Mouse (Mus musculus) 3134 (cell line): ENCODE data around the gene Fam178b.

ENCODE experiments used
- DNase-seq: peaks from one replicate; pipeline ENCODE4 v3.0.0-alpha.2; 2011; ENCODE audit warnings: low spot score; ENCODE audit not compliant: insufficient read length; ENCODE audit errors: extremely low read depth

The Fam178b gene

DNA sequence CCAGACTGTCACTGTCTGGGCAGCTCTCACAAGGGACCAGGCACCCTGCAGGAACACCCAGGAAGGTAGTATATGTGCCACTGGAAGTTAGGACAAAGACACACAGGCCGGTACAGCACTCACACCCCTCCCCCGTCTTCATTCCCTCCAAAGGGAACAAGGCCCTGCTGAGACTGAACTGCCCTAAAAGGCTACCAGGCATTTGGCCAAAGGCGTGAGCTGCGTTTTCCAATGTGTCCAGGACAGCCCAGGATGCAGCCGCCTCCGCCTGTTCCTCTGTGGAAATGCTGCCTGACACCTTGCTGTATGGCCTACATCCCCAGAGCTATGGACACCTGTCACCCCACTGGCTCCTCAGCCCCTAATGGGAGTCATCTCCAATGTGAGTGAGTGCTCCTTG, 93.5 kb downstream of the Fam178b start:
- DNase-seq, result no peak

DNA sequence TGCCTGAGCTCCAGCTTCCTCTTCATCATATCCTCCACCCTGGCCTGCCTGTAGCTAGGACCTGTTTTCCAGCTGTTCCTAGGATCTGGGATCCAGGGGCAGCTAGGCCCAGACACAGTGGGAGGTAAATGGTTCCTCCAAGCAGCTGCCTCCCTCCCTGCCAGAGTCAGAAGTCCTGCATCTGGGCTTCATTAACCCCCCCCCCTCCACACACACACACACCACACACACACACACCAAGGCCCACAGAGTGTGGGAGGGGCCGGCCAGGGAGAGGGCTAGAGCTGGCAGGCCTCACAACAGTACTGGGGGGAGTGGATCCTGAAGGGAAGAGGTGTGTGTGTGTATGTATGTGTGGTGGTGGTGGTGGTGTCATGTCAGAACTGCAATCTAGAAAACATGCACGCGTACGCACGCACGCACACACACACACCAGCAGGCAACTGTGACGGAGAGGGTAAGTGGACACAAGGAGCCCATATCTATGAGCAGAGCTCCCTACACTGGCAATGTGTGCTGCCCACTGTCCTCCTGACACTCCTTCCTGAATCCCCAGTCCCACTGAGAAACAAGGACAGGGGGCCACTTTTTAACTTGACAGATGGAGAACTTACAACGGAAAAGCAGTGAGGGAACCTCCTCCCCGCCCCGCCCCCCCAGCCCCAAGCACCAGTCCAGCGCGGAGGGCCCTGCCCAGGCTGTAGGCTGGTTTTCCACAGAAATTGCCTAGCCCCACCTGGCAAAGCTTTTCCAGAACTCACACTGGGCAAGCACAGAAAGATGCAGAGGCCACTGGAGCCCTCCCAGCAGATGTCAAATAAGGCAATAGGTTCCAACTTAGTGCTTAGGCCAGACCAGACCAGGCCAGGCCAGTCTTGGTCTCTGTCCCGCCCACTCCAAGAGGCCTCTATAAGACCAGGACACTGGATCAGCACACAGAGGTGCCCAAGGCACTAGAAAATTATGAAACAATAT, 94.2 kb downstream of the Fam178b start:
- no peak for DNase-seq

DNA sequence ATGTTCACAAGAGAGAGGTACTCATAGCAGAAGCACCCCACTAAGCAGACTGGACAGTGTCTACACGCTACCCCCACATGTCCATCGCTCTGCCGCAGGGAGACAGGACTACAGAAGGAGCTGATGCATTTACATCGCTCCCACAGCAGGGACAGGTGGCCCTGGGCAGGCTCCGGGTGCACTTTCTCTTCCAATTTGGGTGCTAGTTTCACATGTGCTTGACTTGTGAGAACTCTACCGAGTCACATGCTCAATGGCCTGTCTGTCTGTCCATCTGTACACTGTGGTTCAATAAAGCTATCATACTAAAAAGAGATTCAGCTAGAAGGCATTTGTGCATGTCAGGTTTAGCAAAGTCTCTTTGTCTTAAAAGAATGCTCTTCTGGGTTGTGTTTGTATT, 95.1 kb downstream of the Fam178b start:
- no peak for DNase-seq

DNA sequence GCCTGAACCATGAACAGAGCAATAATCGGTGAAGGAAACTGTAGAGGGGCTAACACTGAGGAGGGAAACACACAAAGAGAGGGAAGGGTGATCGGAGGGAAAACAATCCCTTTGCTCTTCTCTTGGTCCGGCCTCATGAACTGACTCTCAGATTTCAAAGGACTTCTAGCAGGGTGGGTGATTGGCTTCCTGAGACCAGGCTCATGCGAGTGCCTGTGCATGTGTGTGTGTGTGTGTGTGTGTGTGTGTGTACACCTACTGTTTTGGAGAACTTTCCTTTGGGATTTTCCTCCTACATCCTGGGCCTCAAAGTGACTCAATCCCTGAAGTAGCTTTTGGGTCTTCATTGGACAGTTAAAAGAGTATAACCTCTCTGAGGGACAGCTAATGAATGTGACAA, 96.7 kb downstream of the Fam178b start:
- no peak for DNase-seq

DNA sequence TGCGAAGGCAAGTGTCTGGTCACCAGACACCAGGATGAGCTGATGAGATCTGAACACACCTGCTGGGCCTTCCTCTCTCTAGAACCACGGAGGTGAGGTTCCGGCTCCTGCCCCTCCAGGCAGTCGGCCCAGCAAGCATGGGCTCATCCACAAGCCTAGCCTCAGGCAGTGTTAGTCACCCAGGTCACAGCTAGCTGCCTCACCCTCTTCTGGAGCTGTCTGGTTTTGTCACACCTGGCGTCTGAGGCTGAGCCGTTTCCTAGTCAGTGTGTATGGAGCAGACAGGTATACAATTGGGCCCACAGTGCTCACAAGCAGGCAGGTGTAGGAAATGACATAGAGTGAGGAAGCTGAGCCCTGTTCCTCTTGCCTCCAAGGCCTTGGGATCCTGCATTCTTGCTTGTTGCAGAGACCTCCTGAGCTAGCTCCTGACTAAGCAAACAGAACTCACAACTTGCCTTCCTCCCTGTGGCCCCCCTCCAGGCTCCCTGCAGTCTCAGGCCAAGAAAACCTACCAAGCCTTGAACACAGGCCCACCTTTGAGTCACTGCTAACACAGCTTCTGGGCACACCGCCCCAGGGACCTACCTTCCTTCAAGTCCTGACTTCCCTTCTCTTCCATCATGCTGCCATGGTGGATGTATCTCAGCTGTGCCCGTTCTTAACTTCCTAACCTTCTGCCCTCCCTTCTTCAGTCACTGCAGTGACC, 99.4 kb downstream of the Fam178b start:
- DNase-seq, result no peak

DNA sequence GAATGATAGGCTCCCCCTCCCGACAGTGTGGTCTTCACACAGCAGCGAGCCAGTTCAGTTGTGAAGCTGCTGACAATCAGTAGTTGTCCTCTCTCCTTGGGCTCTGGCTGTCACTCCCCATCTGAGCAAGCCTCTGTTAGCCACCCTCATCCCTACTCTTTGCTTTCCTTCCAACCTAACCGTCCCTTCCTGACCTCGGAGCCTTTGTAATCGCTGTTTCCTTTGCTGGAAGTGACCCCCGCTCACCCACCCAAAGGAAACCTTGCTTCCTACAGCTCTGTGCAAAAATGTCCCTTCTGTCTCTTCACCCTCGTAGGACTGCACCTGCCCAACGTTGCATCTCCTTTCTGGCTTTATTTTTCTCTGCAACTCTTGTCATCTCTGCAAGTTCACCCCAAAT, 100.8 kb downstream of the Fam178b start:
- DNase-seq, result no peak

DNA sequence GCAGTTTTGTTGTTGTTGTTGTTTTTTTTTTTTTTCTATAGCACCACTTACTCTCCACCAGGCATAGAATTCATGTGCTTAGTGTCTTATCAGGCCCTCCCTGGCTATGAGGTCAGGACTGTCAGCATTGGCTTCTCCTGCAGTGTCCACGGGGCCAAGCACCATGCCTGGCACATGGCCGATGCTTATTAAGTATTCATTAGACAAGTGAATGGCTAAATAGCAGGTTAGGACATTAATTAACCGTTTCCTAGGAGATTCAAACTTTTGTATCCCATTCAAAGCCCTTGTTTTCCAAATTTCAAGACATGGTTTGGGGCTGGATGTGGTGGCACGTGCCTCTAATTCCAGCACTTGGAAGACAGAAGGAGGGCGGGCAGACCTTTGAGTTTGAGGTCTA, 101.7 kb downstream of the Fam178b start:
- no peak for DNase-seq

DNA sequence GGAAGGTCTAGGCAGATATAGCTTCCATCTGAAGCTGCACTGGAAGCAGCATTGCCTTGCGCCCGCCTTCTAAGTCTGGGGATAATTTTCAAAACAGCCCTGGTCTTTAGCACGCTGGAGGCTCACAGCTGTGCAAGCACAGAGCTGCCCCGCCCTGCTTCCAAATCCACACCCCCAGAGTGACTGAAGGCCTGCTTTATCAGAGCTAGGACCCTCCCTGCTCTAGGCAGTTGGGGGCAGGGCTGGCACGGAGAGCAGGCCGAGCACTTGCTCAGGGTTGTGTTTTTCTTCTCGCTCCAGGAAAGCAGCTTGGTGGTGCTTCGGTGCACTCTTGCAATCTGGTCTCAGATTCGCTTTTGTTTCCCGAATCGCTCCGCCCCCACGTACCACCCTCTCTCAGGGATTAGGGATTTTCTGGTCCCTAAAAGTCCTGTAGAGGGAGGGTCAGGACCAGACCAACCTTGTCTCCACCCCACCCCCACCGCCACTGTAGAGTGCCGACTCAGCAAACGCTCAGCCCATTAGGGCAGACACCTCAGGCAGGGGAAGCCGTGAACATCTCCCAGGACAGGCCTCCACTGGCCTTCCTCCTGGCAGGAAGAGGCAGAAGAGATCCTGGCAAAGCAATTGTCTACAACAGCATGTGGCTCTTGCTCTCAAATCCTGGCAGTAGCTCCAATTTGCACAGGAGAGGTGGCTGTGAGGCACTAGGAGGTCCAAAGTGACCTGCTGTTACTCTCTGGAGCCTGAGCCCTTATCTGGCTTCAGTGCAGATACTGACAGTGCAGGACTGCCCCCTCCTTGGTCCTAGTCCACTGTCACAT, 102.4 kb downstream of the Fam178b start:
- no peak for DNase-seq

DNA sequence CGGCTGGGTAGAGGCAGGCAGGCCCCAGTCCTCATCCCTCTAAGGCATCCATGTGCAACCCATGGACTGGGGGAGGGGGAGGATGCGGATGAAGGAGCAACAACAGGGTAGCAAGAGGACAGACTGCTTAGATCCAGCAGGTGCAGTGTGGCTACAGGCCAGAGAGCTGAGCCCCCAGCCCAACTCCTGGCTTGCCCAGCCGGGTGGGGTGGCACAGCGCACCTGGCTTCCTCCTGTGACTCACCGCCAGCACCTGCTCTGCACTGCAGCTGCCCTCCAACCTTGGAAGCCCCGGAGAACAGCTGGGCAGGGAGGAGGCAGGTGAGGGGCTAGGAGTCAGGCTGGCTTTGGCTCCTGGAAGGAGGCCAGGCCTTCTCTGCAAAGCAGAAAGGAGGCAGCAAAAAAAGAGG, 103.0 kb downstream of the Fam178b start:
- DNase-seq, result no peak

DNA sequence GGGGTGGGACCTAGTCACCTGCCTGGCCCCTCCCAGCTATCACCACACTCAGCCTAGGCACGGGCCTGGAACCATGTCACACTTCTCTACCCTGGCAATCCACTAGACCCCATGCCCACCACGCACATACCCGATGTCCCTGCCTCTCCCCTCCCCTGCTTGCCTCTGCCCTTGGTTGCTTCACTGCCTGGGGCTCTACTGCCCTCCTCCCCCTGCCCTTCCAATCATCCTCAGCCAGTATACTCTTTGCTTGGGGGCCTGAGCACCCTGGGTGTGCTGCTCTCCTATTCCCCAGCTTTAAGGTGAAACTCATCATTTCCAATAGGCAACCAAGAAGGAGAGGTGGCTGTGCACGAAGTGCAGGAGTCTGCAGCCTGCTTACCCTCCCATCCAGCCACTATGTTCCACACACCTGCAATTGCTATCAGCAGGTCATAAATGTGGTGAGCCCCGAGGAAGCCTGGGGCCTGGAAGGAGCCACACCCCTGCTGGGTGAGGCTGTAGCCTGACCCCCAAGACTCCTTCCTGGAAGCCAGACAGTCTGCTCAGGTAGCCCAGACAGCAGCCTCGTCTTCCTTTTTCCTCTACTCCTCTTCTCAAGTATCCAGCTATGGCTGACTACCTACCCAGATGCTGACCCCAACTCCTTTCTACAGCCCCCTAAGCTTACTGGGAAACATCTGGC, 105.8 kb downstream of the Fam178b start:
- DNase-seq, result no peak

DNA sequence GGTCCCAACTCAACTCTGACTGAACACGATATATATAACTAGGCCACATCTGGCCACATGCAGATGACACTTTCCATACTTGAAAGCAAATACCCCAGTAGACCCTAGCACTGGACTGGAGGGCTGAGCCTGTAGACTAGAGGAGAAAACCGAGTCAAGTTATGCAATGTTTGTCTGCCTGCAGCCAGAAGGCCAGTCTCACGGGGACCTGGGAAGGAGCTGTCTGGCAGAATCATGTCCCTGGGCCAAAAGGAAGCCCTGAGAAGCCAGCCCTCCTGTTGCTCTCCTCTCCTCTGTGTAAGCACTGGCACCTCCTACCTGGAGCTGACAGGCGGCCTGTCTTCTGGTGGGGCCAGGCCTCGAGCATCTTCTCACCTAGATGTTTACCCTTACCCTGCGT, 107.6 kb downstream of the Fam178b start:
- DNase-seq, result no peak

DNA sequence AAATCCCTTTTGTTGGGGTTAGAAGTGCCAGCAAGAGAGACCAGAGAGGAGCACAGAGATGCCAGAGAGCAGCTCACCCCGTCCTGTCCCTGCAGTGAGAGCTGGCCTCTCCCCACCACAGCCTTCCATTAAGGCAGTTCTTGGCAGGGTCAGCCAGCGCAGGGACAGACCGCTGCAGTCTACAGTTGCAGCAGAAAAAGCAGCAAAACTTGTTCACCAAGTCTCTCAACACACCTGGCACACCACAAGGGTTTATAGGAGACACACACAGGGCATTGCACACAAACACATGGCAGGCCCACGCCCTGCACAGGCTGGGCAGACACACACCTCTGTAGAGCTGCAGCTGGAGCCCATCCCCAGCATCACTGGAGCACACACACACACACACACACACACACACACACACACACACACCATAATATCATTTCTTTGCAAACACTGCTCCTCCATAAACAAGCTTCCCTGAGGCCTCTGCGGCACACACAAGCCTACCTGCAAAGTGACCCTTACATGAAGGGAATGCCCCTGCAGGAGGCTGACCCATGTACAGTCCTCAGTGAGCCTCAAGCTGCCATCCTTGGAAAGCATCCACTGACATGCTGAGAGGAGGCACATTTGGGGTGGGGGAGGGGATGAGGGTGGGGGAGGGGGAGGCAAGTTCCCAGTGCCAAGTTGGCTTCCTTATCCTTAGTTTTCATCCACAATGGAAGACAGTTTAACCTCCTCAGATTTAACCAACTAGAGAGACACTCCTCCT, 108.6 kb downstream of the Fam178b start:
- DNase-seq, result no peak

DNA sequence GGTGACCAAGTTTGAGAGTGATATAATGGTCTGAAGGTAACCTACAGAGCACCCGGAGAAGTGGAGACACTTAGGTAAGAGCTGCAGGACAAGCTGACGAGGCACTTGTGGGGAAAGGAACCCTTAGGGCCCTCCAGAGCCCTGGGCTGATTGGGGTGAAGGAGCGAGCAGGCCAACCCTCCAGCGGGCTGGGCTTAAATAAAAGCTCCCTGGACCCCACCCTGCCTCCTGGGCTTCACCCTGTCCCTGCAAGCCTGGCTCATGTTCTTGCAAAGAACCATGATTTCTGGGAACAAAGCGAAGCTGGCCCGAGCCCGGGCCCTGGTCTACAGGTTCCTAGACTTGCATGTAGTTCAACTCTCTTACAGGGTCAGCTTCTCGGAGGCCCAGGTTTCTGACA, 109.5 kb downstream of the Fam178b start:
- DNase-seq, result no peak

DNA sequence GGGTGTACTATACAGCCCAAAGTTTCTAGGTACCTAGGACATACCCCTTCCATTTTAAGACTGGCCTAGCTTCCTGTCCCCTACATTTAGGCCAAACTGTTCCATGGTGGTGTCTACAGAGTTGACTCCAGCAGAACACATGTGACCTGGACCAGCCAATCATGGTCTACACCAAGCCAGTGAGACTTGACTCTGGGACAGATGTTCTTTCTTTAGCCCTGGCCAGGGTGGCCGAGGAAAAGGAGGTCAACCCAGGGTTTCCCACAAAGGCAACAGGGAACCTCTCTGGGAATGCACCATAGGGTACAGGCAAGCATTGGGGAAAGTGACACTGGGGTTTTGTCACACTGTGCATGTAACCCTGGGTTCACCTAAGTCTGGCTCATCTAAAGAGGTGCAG, 110.3 kb downstream of the Fam178b start:
- no peak for DNase-seq

DNA sequence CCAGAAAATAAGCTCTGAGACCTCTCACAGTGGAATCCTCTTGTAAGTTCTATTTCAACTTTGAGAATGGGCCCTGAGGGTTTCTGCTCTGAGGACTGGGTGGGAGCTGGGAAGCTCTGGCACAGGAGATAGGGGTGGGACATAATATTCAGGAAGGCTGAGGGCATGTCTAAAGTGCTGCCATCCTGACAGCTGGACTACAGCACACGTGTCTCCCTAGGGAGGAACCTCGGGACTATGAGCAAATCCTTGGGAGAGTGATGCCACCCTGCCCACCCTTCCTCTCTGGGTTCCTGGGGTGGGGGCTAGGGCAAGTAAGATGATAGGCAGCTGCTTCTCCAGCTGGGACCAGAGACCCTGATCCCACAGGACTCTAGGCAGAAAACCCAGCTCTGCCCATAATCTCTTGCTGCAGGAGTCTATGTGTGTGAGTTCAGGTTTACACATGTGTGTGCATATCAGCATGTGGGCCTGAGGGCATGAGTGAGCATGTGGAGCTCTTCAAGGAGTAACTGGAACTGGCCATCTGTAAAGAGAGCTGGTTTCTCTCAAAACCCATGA, 110.8 kb downstream of the Fam178b start:
- DNase-seq, result no peak

DNA sequence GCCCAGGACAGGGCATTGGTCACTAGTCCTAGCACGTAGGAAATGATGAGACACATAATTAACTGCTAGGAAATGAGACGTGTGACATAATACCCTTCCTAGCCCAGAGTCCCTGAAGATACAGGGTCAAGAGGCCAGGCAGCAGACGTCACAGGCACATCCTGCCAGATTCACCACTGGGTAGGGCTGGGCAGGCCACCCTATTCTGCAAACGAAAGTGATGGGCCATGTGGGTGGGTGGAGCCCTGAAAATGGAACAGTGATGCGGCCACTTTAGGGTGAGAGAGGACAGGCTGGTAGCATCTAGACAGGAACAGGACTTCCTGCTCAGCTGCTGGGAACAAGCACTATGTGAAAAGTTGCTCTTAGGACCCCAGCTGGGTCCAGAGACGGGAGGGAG, 111.4 kb downstream of the Fam178b start:
- no peak for DNase-seq

DNA sequence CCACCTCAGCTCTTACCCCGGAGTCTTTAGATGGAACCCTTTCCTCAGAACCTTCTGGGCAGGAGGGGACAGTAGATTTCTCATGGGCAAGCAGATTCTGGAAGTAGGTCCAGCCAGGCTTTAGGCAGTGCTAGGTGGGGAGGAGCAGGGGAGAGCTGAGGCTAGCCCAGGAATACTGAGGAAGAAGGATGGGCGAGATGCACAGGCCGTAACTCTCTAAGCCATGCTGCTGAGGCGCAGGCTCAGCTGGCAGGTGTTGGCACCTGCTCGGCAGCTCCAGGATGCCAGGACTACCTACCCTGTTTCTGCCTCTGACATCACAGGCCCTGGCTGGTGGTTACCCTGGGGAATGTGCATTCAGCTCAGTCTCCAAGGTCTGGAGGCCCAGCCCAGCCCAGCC, 112.7 kb downstream of the Fam178b start:
- DNase-seq, result no peak

DNA sequence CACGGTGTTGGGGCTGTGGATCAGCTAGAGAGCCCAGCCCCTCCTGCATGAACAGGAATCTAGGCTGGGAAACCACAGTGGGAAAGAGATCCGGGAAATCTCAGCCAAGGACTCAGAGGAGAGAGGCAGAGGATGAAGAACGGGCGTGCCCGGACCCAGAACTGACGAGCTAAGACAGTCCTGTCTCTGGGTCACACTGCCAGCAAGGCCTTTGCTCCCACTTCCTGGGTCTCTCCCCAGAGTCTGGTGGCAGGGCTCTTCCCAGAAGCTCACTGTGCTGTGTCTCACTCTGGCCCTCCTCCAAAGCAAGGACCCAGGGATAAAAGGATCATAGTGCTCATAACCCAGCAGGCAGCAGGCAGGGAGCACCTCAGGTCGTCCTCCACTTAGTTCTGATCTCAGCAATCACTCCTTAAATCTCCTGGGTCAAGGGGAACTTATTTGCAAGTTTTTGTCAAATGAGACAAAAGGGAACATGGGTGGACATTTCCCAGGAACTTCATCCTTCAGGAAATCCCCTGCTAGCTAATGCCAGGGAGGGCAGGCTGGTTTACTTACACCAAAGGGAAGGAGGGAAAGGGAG, 113.2 kb downstream of the Fam178b start:
- no peak for DNase-seq

DNA sequence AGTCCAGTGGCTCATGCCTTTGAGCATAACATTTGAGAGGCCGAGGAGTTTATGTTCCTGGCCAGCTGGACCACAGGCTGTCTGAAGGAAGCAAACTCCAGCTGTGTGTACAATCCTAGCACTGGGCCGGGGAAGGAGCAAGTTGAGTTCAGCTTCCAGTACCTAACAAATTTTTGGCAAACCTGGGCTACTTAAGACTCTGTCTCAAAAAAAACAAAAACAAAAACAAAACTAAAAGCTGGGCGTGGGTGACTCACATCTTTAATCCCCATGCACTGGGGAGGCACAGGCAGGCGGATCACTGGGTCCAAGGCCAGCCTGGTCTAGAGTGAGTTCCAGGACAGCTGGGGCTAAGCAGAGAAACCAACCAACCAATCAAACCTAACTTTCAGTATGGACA, 114.2 kb downstream of the Fam178b start:
- DNase-seq, result no peak
